Mouse (Mus musculus): ENCODE results near the gene Gm49661. TPM values are rescaled to one million over a fixed set of nuclear protein-coding genes. Genes with fewer than 3 reads are reported as not detected.

Gene Gm49661
- total and polyA plus RNA-seq, 2 experiments from 2014 or later: not detected

GRCm38 (mm10) chr8:84973803-84974542, 4.7 kb upstream of the Gm49661 start:
- Histone ChIP-seq H3K9ac (replicated peaks; ENCODE audit: low read length, poor library complexity, severe bottlenecking) (no peak overlapping the region), H3K27ac (ENCODE audit: low read depth, low read length) (no peak overlapping the region), H3K4me1 (ENCODE audit: insufficient read depth, low read length) (peaks cover 20% of the 10 kb centered on the region), H3K4me2 (ENCODE audit: low read depth, low read length, poor library complexity, severe bottlenecking) (no peak overlapping the region), H3K27me3 (ENCODE audit: insufficient read depth, low read length) (no peaks in the 10 kb centered on the region), H3K9me3 (ENCODE audit: low read length) (no peaks in the 10 kb centered on the region), H3K4me3 (ENCODE audit: low read depth, low read length) (no peak overlapping the region), H3K36me3 (ENCODE audit: insufficient read depth, low read length) (peaks cover 20% of the 10 kb centered on the region)
- ATAC-seq (ENCODE audit: low FRiP score) (no peak), DNase-seq (ENCODE audit: low spot score) (peak; percentile 82)
- TF ChIP-seq CTCF (IDR thresholded peaks at IDR 0.05): peak; percentile 92
- 56% methylated on average over 4 of the region's 4 CpGs for WGBS

- H3K4me3 ChIP-seq (ENCODE audit: low read depth, low read length): no peak overlapping the region
- no peaks in the 10 kb centered on the region for H3K9me3 ChIP-seq (ENCODE audit: low read length)
- 79% methylated on average over 1 of the region's 1 CpGs for WGBS
- no peak for DNase-seq (ENCODE audit: low spot score)
- H3K4me1 ChIP-seq (ENCODE audit: insufficient read depth, low read length): peaks cover 16% of the 10 kb centered on the region; the same call in 1 of the 2 replicates
- TF ChIP-seq CTCF (IDR thresholded peaks at IDR 0.05): no peak
- no peak for ATAC-seq (ENCODE audit: low FRiP score)
- H3K9ac ChIP-seq (replicated peaks; ENCODE audit: low read length, poor library complexity, severe bottlenecking): no peak overlapping the region
- H3K36me3 ChIP-seq (ENCODE audit: insufficient read depth, low read length): peaks cover 20% of the 10 kb centered on the region
- no peaks in the 10 kb centered on the region for H3K27me3 ChIP-seq (ENCODE audit: insufficient read depth, low read length)
- H3K4me2 ChIP-seq (ENCODE audit: low read depth, low read length, poor library complexity, severe bottlenecking): no peak overlapping the region
- no peak overlapping the region for H3K27ac ChIP-seq (ENCODE audit: low read depth, low read length)
Observed at GRCm38 (mm10) chr8:84973079-84973478, 3.8 kb upstream of the Gm49661 start.

- Histone ChIP-seq H3K4me2 (ENCODE audit: low read depth, low read length, poor library complexity, severe bottlenecking) (peak overlapping the region; percentile 86), H3K4me1 (ENCODE audit: insufficient read depth, low read length) (peaks cover 7% of the 10 kb centered on the region; the same call in 1 of the 2 replicates), H3K4me3 (ENCODE audit: low read depth, low read length) (peak overlapping the region; percentile 74), H3K9ac (replicated peaks; ENCODE audit: low read length, poor library complexity, severe bottlenecking) (peak overlapping the region; percentile 77; the same call in 1 of the 2 replicates), H3K36me3 (ENCODE audit: insufficient read depth, low read length) (peaks cover 20% of the 10 kb centered on the region), H3K27me3 (ENCODE audit: insufficient read depth, low read length) (no peaks in the 10 kb centered on the region), H3K27ac (ENCODE audit: low read depth, low read length) (peak overlapping the region; percentile 91), H3K9me3 (ENCODE audit: low read length) (no peaks in the 10 kb centered on the region)
- whole genome bisulfite sequencing: 51% methylated on average over 5 of the region's 5 CpGs
- DNase-seq (ENCODE audit: low spot score): no peak
- no peak for ATAC-seq (ENCODE audit: low FRiP score)
- TF ChIP-seq CTCF (IDR thresholded peaks at IDR 0.05): no peak
Observed at GRCm38 (mm10) chr8:84970913-84971312, 1.7 kb upstream of the Gm49661 start.

GRCm38 (mm10) chr8:84970135-84970790, 1.0 kb upstream of the Gm49661 start:
- H3K4me3 ChIP-seq (ENCODE audit: low read depth, low read length): peak overlapping the region; percentile 74
- no peaks in the 10 kb centered on the region for H3K27me3 ChIP-seq (ENCODE audit: insufficient read depth, low read length)
- DNase-seq (ENCODE audit: low spot score) (no peak), ATAC-seq (ENCODE audit: low FRiP score) (no peak)
- no peaks in the 10 kb centered on the region for H3K9me3 ChIP-seq (ENCODE audit: low read length)
- peaks cover 20% of the 10 kb centered on the region for H3K36me3 ChIP-seq (ENCODE audit: insufficient read depth, low read length)
- peak overlapping the region; percentile 86 for H3K4me2 ChIP-seq (ENCODE audit: low read depth, low read length, poor library complexity, severe bottlenecking)
- H3K9ac ChIP-seq (replicated peaks; ENCODE audit: low read length, poor library complexity, severe bottlenecking): peak overlapping the region; percentile 77
- peak overlapping the region; percentile 91 for H3K27ac ChIP-seq (ENCODE audit: low read depth, low read length)
- 5% methylated on average over 21 of the region's 21 CpGs for WGBS
- no peak for TF ChIP-seq CTCF (IDR thresholded peaks at IDR 0.05)
- peaks cover 9% of the 10 kb centered on the region; the same call in 1 of the 2 replicates for H3K4me1 ChIP-seq (ENCODE audit: insufficient read depth, low read length)

GRCm38 (mm10) chr8:84968650-84969049, 583 bp downstream of the Gm49661 start:
- peaks cover 20% of the 10 kb centered on the region for H3K36me3 ChIP-seq (ENCODE audit: insufficient read depth, low read length)
- no peaks in the 10 kb centered on the region for H3K27me3 ChIP-seq (ENCODE audit: insufficient read depth, low read length)
- TF ChIP-seq CTCF (IDR thresholded peaks at IDR 0.05): no peak
- peaks cover 13% of the 10 kb centered on the region; the same call in 1 of the 2 replicates for H3K4me1 ChIP-seq (ENCODE audit: insufficient read depth, low read length)
- DNase-seq (ENCODE audit: low spot score) (no peak), ATAC-seq (ENCODE audit: low FRiP score) (no peak)
- WGBS: 22% methylated on average over 2 of the region's 2 CpGs
- H3K27ac ChIP-seq (ENCODE audit: low read depth, low read length): peak overlapping the region; percentile 91
- peak overlapping the region; percentile 86 for H3K4me2 ChIP-seq (ENCODE audit: low read depth, low read length, poor library complexity, severe bottlenecking)
- H3K9me3 ChIP-seq (ENCODE audit: low read length): no peaks in the 10 kb centered on the region
- peak overlapping the region; percentile 77; the same call in 1 of the 2 replicates for H3K9ac ChIP-seq (replicated peaks; ENCODE audit: low read length, poor library complexity, severe bottlenecking)
- H3K4me3 ChIP-seq (ENCODE audit: low read depth, low read length): peak overlapping the region; percentile 74
